8 mouse cellular contexts compared by ENCODE assay signal in the genomic region with DNA sequence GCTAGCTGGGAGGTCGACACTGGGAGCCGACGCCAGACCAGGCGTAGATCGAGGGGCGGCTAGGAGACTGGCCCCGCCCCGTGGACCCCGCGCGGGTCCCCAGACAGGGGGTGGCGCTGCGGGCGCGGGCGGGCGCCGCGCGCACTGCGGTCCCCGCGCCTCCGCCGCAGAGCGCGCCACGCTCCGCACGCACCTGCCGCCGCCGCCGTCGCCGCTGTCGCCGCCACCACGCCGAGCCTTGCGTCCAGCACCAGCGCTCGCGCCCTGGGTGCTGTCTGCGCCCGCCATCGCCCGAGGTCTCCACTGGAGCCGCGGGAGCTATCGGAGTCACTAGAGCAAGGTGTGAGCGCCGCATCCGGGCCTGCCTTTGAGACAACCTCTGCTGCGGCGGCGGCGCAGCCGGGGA. TPM values are rescaled to one million over a fixed set of nuclear protein-coding genes. Genes with fewer than 3 reads are reported as not detected.
A peak's percentile ranks its signal among the peaks of the same experiment; 100 is the strongest.
DNase-seq lines count a peak whose midpoint lies in the region; ATAC-seq and TF ChIP-seq lines count a peak whose summit lies in the region.

A gene (plus strand): TSS at position 155 of the 406 bp plus-strand sequence.
A gene (minus strand): TSS at position 352 of the 406 bp plus-strand sequence.

- H3K27me3 ChIP-seq in spleen, adult 2 months (ENCODE audit: control insufficient read depth, insufficient read depth, low read length) = peaks cover 11% of the 10 kb centered on the region
- H3K27me3 ChIP-seq in hindbrain, embryonic 11.5 days (ENCODE audit: control insufficient read depth, insufficient read depth, low read length) = peaks cover 2% of the 10 kb centered on the region; the same call in 1 of the 2 replicates
- H3K27me3 ChIP-seq in stomach, postnatal 0 days (ENCODE audit: control insufficient read depth, insufficient read depth, low read length) = no peaks in the 10 kb centered on the region

- no peak for TF ChIP-seq CTCF in gastrocnemius, adult 2 months (IDR thresholded peaks at IDR 0.05)
- no peak for TF ChIP-seq CTCF in spleen, adult 2 months (IDR thresholded peaks at IDR 0.05; ENCODE audit: extremely low read depth, insufficient read depth, insufficient read length, insufficient replicate concordance)
- TF ChIP-seq CTCF in stomach, postnatal 0 days (IDR thresholded peaks at IDR 0.05; ENCODE audit: low read depth) = no peak

- no peak for DNase-seq in gastrocnemius, adult 2 months
- DNase-seq in gastrocnemius, adult 18-20 months (ENCODE audit: low spot score) = no peak
- DNase-seq in spleen, adult 2 months (ENCODE audit: low read depth in 1 of 2, low spot score in 2 of 2) = no peak
- DNase-seq in spleen, postnatal 4 days (ENCODE audit: low spot score in 2 of 2) = no peak
- DNase-seq in hindbrain, embryonic 11.5 days (ENCODE audit: low spot score) = peak; percentile 61
- peak; percentile 56 for DNase-seq in stomach, postnatal 0 days (ENCODE audit: low spot score)
- no peak for DNase-seq in adrenal gland, adult 8-10 months

- 2% methylated on average over 50 of the region's 59 CpGs for WGBS in spleen, adult 2 months
- 0% methylated on average over 27 of the region's 59 CpGs for WGBS in hindbrain, embryonic 11.5 days
- WGBS in macrophage (ENCODE audit: missing documents) = under 1% methylated on average over 47 of the region's 59 CpGs
- under 1% methylated on average over 38 of the region's 59 CpGs for WGBS in stomach, postnatal 0 days

- H3K4me1 ChIP-seq in spleen, adult 2 months (ENCODE audit: control insufficient read depth, insufficient read depth, insufficient read length) = peaks cover 9% of the 10 kb centered on the region
- H3K4me1 ChIP-seq in hindbrain, embryonic 11.5 days (replicated peaks; ENCODE audit: control insufficient read depth, insufficient read depth, low read length) = peaks cover 4% of the 10 kb centered on the region; the same call in 1 of the 2 replicates
- peaks cover 7% of the 10 kb centered on the region for H3K4me1 ChIP-seq in stomach, postnatal 0 days (replicated peaks; ENCODE audit: control insufficient read depth, insufficient read depth)

- H3K27ac ChIP-seq in gastrocnemius, adult 2 months = peak within 1 kb of the TSS; percentile 71
- H3K27ac ChIP-seq in spleen, adult 2 months (ENCODE audit: insufficient read depth, low read length) = no peak within 1 kb of the TSS
- peak within 1 kb of the TSS; percentile 42; the same call in 1 of the 2 replicates for H3K27ac ChIP-seq in hindbrain, embryonic 11.5 days (ENCODE audit: low read depth, low read length)
- no peak within 1 kb of the TSS for H3K27ac ChIP-seq in macrophage
- H3K27ac ChIP-seq in stomach, postnatal 0 days (replicated peaks) = peak within 1 kb of the TSS; percentile 91

- peak within 1 kb of the TSS; percentile 71 for H3K9ac ChIP-seq in hindbrain, embryonic 11.5 days (ENCODE audit: low read depth, low read length)
- peak within 1 kb of the TSS; percentile 69 for H3K9ac ChIP-seq in stomach, postnatal 0 days (ENCODE audit: low read length)

- no peak for TF ChIP-seq EP300 in stomach, postnatal 0 days (optimal IDR thresholded peaks at IDR 0.05)

- peak within 1 kb of the TSS; percentile 65 for H3K4me3 ChIP-seq in gastrocnemius, adult 2 months
- H3K4me3 ChIP-seq in spleen, adult 2 months (ENCODE audit: extremely low read depth, insufficient read depth, insufficient read length) = peak within 1 kb of the TSS; percentile 40; the same call in 1 of the 2 replicates
- peak within 1 kb of the TSS; percentile 57 for H3K4me3 ChIP-seq in hindbrain, embryonic 11.5 days (ENCODE audit: low read depth, low read length)
- peak within 1 kb of the TSS; percentile 15; the same call in 1 of the 2 replicates for H3K4me3 ChIP-seq in macrophage (ENCODE audit: inconsistent target)
- H3K4me3 ChIP-seq in stomach, postnatal 0 days (ENCODE audit: low read depth, low read length) = peak within 1 kb of the TSS; percentile 45

- peak within 1 kb of the TSS; percentile 95 for H3K4me2 ChIP-seq in hindbrain, embryonic 11.5 days (replicated peaks; ENCODE audit: low read depth, low read length)
- H3K4me2 ChIP-seq in stomach, postnatal 0 days (replicated peaks; ENCODE audit: low read depth) = peak within 1 kb of the TSS; percentile 78

- intact Hi-C loops in gastrocnemius, adult 2 months (cut with DNase I) = no loop called here

- H3K79me2 ChIP-seq in macrophage (ENCODE audit: inconsistent target) = no peaks in the 10 kb centered on the region

- ATAC-seq in hindbrain, embryonic 11.5 days (ENCODE audit: low FRiP score) = peak; percentile 38
- no peak for ATAC-seq in stomach, postnatal 0 days (ENCODE audit: low FRiP score, low TSS enrichment)

- TF ChIP-seq POLR2A in spleen, adult 2 months (IDR thresholded peaks at IDR 0.05; ENCODE audit: low read depth, low read length) = no peak

- H3K36me3 ChIP-seq in spleen, adult 2 months (ENCODE audit: control insufficient read depth, insufficient read depth, low read length) = no peaks in the 10 kb centered on the region; the same call in 1 of the 2 replicates
- H3K36me3 ChIP-seq in hindbrain, embryonic 11.5 days (ENCODE audit: control insufficient read depth, insufficient read depth, low read length) = no peaks in the 10 kb centered on the region
- peaks cover 6% of the 10 kb centered on the region; the same call in 1 of the 2 replicates for H3K36me3 ChIP-seq in macrophage (ENCODE audit: inconsistent target)
- H3K36me3 ChIP-seq in stomach, postnatal 0 days (ENCODE audit: control insufficient read depth, insufficient read depth, low read length) = peaks cover 2% of the 10 kb centered on the region; the same call in 1 of the 2 replicates

- no peaks in the 10 kb centered on the region for H3K9me3 ChIP-seq in hindbrain, embryonic 11.5 days (ENCODE audit: control insufficient read depth, low read length)
- no peaks in the 10 kb centered on the region for H3K9me3 ChIP-seq in stomach, postnatal 0 days (ENCODE audit: control insufficient read depth, low read length)

RNA-seq across cellular contexts. Expression of the first gene that starts in this region (rescaled TPM):
- total RNA-seq in gastrocnemius, adult 2 months (2021) = under 1 TPM; 0.39 to 0.56 TPM
- total RNA-seq in gastrocnemius, adult 18-20 months (2021) = under 1 TPM; 0.50 to 0.74 TPM
- polyA plus RNA-seq in spleen, adult 2 months (2012; rRNA removed) = 1.8 and 2.1 TPM in 2 replicates
- polyA plus RNA-seq in hindbrain, embryonic 11.5 days (2014; fragmentation: Nextera tagmentation; extraction: Ambion mirVana) = 21.7 and 23.9 TPM in 2 replicates
- 1 to 10 TPM in 6 of 26 experiments, under 1 TPM in 4, not detected in 16; 0.67 to 2.5 (median 1.1) TPM for total RNA-seq in macrophage (2018; cell fraction: chromatin; rRNA removed)
- total RNA-seq in macrophage (2018; cell fraction: cytosol; rRNA removed) = under 1 TPM in 15 of 26 experiments, not detected in 11; 0.10 to 0.32 (median 0.19) TPM
- 1 to 10 TPM in 11 of 26 experiments, under 1 TPM in 7, not detected in 8; 0.50 to 4.3 (median 1.1) TPM for total RNA-seq in macrophage (2018; cell fraction: nucleus; rRNA removed)
- polyA plus RNA-seq in macrophage (2018) = 0.21 to 0.42 TPM in 2 of 3 replicates, not detected in the other
- 26.8 and 31.7 TPM in 2 replicates for polyA plus RNA-seq in stomach, postnatal 0 days (2015; fragmentation: Nextera tagmentation; extraction: Ambion mirVana)
- 10 to 100 TPM; 10.3 to 18.0 (median 12.3) TPM for total RNA-seq in adrenal gland, adult 8-10 months (2022)

RNA-seq across cellular contexts. Expression of the second gene that starts in this region (rescaled TPM):
- total RNA-seq in gastrocnemius, adult 2 months (2021) = not detected
- not detected for total RNA-seq in gastrocnemius, adult 18-20 months (2021)
- polyA plus RNA-seq in spleen, adult 2 months (2012; rRNA removed) = not detected in 2 replicates
- not detected in 2 replicates for polyA plus RNA-seq in hindbrain, embryonic 11.5 days (2014; fragmentation: Nextera tagmentation; extraction: Ambion mirVana)
- not detected for total RNA-seq in macrophage (2018; cell fraction: chromatin; rRNA removed)
- total RNA-seq in macrophage (2018; cell fraction: cytosol; rRNA removed) = not detected
- not detected for total RNA-seq in macrophage (2018; cell fraction: nucleus; rRNA removed)
- not detected in 3 replicates for polyA plus RNA-seq in macrophage (2018)
- 326 and 355 TPM in 2 replicates for polyA plus RNA-seq in stomach, postnatal 0 days (2015; fragmentation: Nextera tagmentation; extraction: Ambion mirVana)
- total RNA-seq in adrenal gland, adult 8-10 months (2022) = not detected

Comparison
In these comparisons a context has a peak if more than half of its experiments do, and no peak if none do; other contexts are left out.
1. RNA of the first gene that starts in this region (total RNA-seq): 10.3 to 18.0 TPM in adrenal gland, adult 8-10 months; 0.50 to 0.74 TPM in gastrocnemius, adult 18-20 months and 0.39 to 0.56 TPM in gastrocnemius, adult 2 months; every median in the first group is over 4 times any median in the second.
2. RNA of the second gene that starts in this region (polyA plus RNA-seq): 326 to 355 TPM in stomach, postnatal 0 days; not detected in spleen, adult 2 months, not detected in hindbrain, embryonic 11.5 days and not detected in macrophage; every median in the first group is over 100 times any median in the second.
3. DNase-seq: peak in hindbrain, embryonic 11.5 days (single experiment) and stomach, postnatal 0 days (single experiment); none in gastrocnemius, adult 2 months (single experiment), gastrocnemius, adult 18-20 months (single experiment), spleen, adult 2 months (0 of 2), spleen, postnatal 4 days (0 of 2) and adrenal gland, adult 8-10 months (single experiment).
4. H3K27ac ChIP-seq: peak in gastrocnemius, adult 2 months (single experiment), hindbrain, embryonic 11.5 days (single experiment) and stomach, postnatal 0 days (single experiment); none in spleen, adult 2 months (single experiment) and macrophage (single experiment).
5. H3K4me3 ChIP-seq: peak in every context shown above with its lines; median percentile 65 in gastrocnemius, adult 2 months; 57 in hindbrain, embryonic 11.5 days; 45 in stomach, postnatal 0 days; 40 in spleen, adult 2 months; 15 in macrophage.